Mouse (Mus musculus): ENCODE measurements around the gene Sf3a2.

DNA sequence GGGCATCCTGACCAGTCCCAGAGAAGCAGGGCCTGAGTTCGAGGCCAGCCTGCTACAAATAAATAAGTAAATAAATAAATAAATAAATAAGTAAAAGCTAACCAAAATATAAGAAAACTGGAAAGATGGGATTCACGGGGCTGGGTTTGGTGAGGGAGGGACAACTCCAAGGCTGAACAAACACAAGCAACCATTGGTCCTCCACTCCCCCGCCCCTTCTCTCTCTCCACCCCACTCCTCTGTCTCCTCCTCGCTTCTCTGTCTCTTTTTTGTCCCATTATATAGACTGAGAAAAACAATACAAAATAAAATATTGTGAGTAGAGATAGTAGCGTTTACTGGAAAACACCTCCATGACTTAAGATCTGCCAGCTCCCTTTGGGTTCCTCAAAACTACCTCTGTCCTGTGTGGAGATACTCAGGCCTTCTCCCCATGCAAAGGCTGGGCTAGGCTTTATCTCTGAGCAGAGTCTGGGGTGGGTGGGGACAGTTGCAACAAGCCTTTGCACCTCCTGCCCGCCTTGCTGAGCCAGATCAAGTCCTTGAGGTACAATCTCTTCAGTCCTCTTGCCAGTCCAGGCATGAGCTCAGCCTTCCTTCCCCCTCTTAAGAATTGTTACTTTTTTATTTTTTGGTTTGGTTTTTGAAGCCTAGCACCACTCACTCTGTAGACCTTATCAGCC lies 20.7 kb downstream of the Sf3a2 start:
- TF ChIP-seq CTCF (IDR thresholded peaks at IDR 0.05; ENCODE audit: low read depth, low read length) (no peak), POLR2A (IDR thresholded peaks at IDR 0.05; ENCODE audit: extremely low read depth, insufficient read depth, low read length) (no peak)
